Mouse (Mus musculus) bone marrow macrophage, adult 2 months (primary cell): ENCODE results near the gene Dock4.

Experiments
- CTCF ChIP-seq: IDR thresholded peaks from 2 replicates; pipeline ENCODE4 v1.5.1; 2012; ENCODE audit warnings: low read depth, mild to moderate bottlenecking, low read length, moderate library complexity
- POLR2A ChIP-seq: IDR thresholded peaks from 2 replicates; pipeline ENCODE4 v1.6.1; 2012; ENCODE audit warnings: mild to moderate bottlenecking, low read depth, low read length, borderline replicate concordance

DNA sequence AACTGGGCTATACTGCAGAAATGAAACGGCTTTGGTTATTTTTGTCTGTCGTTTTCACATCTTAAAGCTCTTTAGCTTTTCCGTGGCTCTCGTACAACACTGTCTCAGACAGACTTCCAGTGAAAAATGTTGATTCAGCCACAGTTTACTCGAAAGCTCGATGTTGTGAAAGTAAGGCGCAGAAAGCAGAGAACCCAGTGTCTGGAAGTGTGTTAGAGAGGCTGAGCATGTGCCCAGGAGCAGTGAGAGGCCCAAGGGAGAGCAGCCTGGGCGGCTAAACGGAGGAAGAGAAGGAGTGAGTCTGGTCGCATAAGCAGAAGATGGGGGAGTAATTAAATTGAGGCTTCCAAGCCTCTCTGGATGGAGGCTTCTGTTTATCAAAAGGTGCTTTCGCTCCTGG, 50.6 kb downstream of the Dock4 start:
- TF ChIP-seq CTCF (no peak), POLR2A (no peak)
